Mouse (Mus musculus) retina, adult 2 months (tissue): ENCODE measurements around the gene Ahcy.
"Not testable (repeated sequence)": the region's sequence is repeated elsewhere in the genome, so short reads cannot be mapped to it uniquely, and the experiment has no call there.

Experiments
- DNase-seq: peaks from one replicate; pipeline ENCODE4 v3.0.0-alpha.2; 2012; ENCODE audit warnings: low read depth, low spot score

Gene Ahcy

GRCm38 (mm10) chr2:155019673-155020072 lies 54.6 kb downstream of the Ahcy start:
- DNase-seq: peak; percentile 77

DNA sequence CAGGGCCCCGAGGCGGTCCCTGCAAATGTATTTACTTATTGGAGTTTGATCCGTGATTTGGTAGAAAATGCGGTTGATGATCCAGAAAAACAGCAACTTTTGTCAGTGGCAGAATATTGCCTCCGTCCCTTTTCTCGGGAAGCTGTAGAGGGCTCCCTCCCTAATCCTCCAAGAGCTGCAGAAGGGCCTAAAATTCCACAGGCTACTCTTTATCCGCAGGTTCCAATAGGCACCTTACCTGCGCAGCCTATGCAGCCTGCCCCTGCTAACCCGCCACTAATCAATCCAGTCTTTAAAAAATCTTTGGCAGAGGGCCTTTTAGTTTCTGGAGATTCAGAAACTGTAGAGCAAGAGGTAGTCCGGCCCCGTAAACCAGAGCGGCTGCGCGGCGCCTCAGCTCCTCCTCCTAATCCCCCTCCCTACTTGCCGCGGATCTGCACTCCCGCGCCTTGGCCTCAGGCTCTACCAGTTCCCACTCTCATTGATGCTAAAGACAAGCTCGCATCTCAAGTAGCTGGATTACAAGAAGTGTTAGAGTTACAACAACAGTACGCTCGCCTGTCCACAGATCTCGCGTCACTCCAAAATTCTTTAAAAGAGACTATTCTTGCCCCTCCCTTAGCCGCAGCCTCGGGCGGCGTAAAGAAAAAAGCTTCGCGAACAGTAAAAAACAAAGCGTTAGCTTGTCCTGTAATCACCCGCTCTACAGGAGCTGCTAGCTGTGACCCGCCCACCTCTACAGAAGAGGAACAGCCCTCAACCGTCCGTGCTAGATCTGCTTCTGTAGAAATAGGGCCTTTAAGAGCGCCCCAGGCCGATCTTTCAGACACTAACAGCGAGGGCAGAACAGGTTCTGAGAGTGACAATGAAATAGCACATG lies 55.3 kb downstream of the Ahcy start:
- peak; percentile 54 for DNase-seq

GRCm38 (mm10) chr2:155018251-155018755 lies 56.0 kb downstream of the Ahcy start, which contains the start of gene Gm14226:
Gm14226 (plus strand) TSS chr2:155018266.
- not testable (repeated sequence) for DNase-seq

- DNase-seq: not testable (repeated sequence)
Measured at GRCm38 (mm10) chr2:155016751-155017150, 57.5 kb downstream of the Ahcy start.

GRCm38 (mm10) chr2:155012991-155013390 lies 61.3 kb downstream of the Ahcy start:
- no peak for DNase-seq

DNA sequence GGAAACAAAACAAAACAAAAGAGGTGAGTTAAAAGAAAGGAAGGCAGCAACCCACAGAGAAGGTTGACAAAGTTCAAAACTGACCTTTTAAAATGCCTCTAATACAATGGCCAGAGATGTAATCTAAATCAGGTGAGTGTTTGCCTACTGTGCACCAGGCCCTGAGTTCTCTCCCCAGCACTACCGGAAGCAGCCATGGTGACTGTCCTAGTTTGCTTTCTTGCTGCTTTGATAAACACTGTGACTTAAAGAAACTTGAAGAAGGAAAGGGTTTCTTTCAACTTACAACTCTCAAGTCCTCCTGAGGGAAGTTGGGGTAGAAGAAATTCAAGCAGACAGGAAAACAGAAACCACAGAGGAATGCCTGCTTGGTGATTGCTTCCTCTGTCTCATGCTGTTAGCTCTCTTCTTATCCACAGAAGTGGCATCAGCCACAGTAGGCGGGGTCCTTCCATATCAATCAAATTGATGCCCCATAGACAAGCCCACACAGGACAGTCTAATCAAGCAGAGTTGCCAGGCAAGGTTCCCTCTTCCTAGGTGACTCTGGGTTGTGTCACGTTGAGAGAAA lies 63.1 kb downstream of the Ahcy start:
- DNase-seq: no peak
